Mouse (Mus musculus): ENCODE measurements at regions not wholly inside any gene's neighbourhood (a gene's known extent, or its start where the extent isn't known, plus 50 kb on each side); places are given as distances from the start of the nearest gene placed in this dataset.
A peak's percentile ranks its signal among the peaks of the same experiment; 100 is the strongest.

GRCm38 (mm10) chr5:43081561-43082534, 151.1 kb upstream of the Cpeb2 start:
- Histone ChIP-seq H3K27ac (replicated peaks in 1 of 2; ENCODE audit: control insufficient read depth in 1 of 2, insufficient read depth in 1 of 2, low read depth in 2 of 2, low read length in 2 of 2) (no peak overlapping the region), H3K4me1 (ENCODE audit: control insufficient read depth in 2 of 2, insufficient read depth in 2 of 2, low read length in 2 of 2) (peaks cover 7 to 13% of the 10 kb centered on the region in 2 experiments), H3K4me3 (ENCODE audit: control insufficient read depth in 1 of 2, insufficient read depth in 1 of 2, low read depth in 1 of 2, low read length in 2 of 2) (no peak overlapping the region), H3K9me3 (ENCODE audit: control insufficient read depth, low read length) (no peaks in the 10 kb centered on the region), H3K9ac (ENCODE audit: low read length) (no peak overlapping the region), H3K36me3 (ENCODE audit: control insufficient read depth, insufficient read depth, low read length) (no peaks in the 10 kb centered on the region), H3K27me3 (ENCODE audit: control insufficient read depth, insufficient read depth, low read length) (no peaks in the 10 kb centered on the region), H3K4me2 (ENCODE audit: low read length) (peak overlapping the region; percentile 14; the same call in 1 of the 2 replicates)
- no peak for ATAC-seq (ENCODE audit: insufficient number of reproducible peaks, insufficient read depth, low FRiP score, low read depth)
- 31% methylated on average over 11 of the region's 11 CpGs for WGBS

GRCm38 (mm10) chr5:43087077-43087476, 145.9 kb upstream of the Cpeb2 start:
- H3K4me1 ChIP-seq (ENCODE audit: control insufficient read depth in 2 of 2, insufficient read depth in 2 of 2, low read length in 2 of 2): peaks cover 7 to 23% of the 10 kb centered on the region in 2 experiments
- no peak overlapping the region for H3K9ac ChIP-seq (ENCODE audit: low read length)
- H3K4me3 ChIP-seq (ENCODE audit: control insufficient read depth in 1 of 2, insufficient read depth in 1 of 2, low read depth in 1 of 2, low read length in 2 of 2): no peak overlapping the region
- H3K27me3 ChIP-seq (ENCODE audit: control insufficient read depth, insufficient read depth, low read length): no peaks in the 10 kb centered on the region
- no peak overlapping the region for H3K27ac ChIP-seq (replicated peaks in 1 of 2; ENCODE audit: control insufficient read depth in 1 of 2, insufficient read depth in 1 of 2, low read depth in 2 of 2, low read length in 2 of 2)
- 65% methylated on average over 2 of the region's 2 CpGs for WGBS
- H3K4me2 ChIP-seq (ENCODE audit: low read length): no peak overlapping the region
- no peaks in the 10 kb centered on the region for H3K9me3 ChIP-seq (ENCODE audit: control insufficient read depth, low read length)
- no peak for ATAC-seq (ENCODE audit: insufficient number of reproducible peaks, insufficient read depth, low FRiP score, low read depth)
- H3K36me3 ChIP-seq (ENCODE audit: control insufficient read depth, insufficient read depth, low read length): no peaks in the 10 kb centered on the region

- Histone ChIP-seq H3K4me1 (ENCODE audit: control insufficient read depth in 2 of 2, insufficient read depth in 2 of 2, low read length in 2 of 2) (peaks cover 7 to 21% of the 10 kb centered on the region in 2 experiments), H3K9me3 (ENCODE audit: control insufficient read depth, low read length) (no peaks in the 10 kb centered on the region), H3K36me3 (ENCODE audit: control insufficient read depth, insufficient read depth, low read length) (no peaks in the 10 kb centered on the region), H3K4me3 (ENCODE audit: control insufficient read depth in 1 of 2, insufficient read depth in 1 of 2, low read depth in 1 of 2, low read length in 2 of 2) (no peak overlapping the region), H3K27me3 (ENCODE audit: control insufficient read depth, insufficient read depth, low read length) (no peaks in the 10 kb centered on the region), H3K9ac (ENCODE audit: low read length) (no peak overlapping the region), H3K4me2 (ENCODE audit: low read length) (no peak overlapping the region), H3K27ac (replicated peaks in 1 of 2; ENCODE audit: control insufficient read depth in 1 of 2, insufficient read depth in 1 of 2, low read depth in 2 of 2, low read length in 2 of 2) (peak overlapping the region; percentile 40 to 45)
- peak; percentile 66; the same call in 1 of the 2 replicates for ATAC-seq (ENCODE audit: insufficient number of reproducible peaks, insufficient read depth, low FRiP score, low read depth)
- WGBS: 14% methylated on average over 8 of the region's 8 CpGs
Measured at GRCm38 (mm10) chr5:43087907-43088387, 145.0 kb upstream of the Cpeb2 start.

GRCm38 (mm10) chr5:43088650-43089397, 144.1 kb upstream of the Cpeb2 start:
- Histone ChIP-seq H3K27me3 (ENCODE audit: control insufficient read depth, insufficient read depth, low read length) (no peaks in the 10 kb centered on the region), H3K4me2 (ENCODE audit: low read length) (no peak overlapping the region), H3K9me3 (ENCODE audit: control insufficient read depth, low read length) (no peaks in the 10 kb centered on the region), H3K4me3 (ENCODE audit: control insufficient read depth in 1 of 2, insufficient read depth in 1 of 2, low read depth in 1 of 2, low read length in 2 of 2) (no peak overlapping the region), H3K36me3 (ENCODE audit: control insufficient read depth, insufficient read depth, low read length) (no peaks in the 10 kb centered on the region), H3K9ac (ENCODE audit: low read length) (no peak overlapping the region), H3K27ac (replicated peaks in 1 of 2; ENCODE audit: control insufficient read depth in 1 of 2, insufficient read depth in 1 of 2, low read depth in 2 of 2, low read length in 2 of 2) (peak overlapping the region; percentile 24 to 31; a peak in 1 of 4 replicates), H3K4me1 (ENCODE audit: control insufficient read depth in 2 of 2, insufficient read depth in 2 of 2, low read length in 2 of 2) (peaks cover 10 to 26% of the 10 kb centered on the region in 2 experiments)
- no peak for ATAC-seq (ENCODE audit: insufficient number of reproducible peaks, insufficient read depth, low FRiP score, low read depth)
- 62% methylated on average over 12 of the region's 12 CpGs for WGBS

- no peak overlapping the region for H3K4me3 ChIP-seq (ENCODE audit: control insufficient read depth in 1 of 2, insufficient read depth in 1 of 2, low read depth in 1 of 2, low read length in 2 of 2)
- ATAC-seq (ENCODE audit: insufficient number of reproducible peaks, insufficient read depth, low FRiP score, low read depth): no peak
Measured at GRCm38 (mm10) chr5:43089475-43089874, 143.5 kb upstream of the Cpeb2 start.

GRCm38 (mm10) chr5:43089941-43090340, 143.0 kb upstream of the Cpeb2 start:
- no peak for ATAC-seq (ENCODE audit: insufficient number of reproducible peaks, insufficient read depth, low FRiP score, low read depth)
- no peaks in the 10 kb centered on the region for H3K27me3 ChIP-seq (ENCODE audit: control insufficient read depth, insufficient read depth, low read length)
- peaks cover 20 to 37% of the 10 kb centered on the region in 2 experiments for H3K4me1 ChIP-seq (ENCODE audit: control insufficient read depth in 2 of 2, insufficient read depth in 2 of 2, low read length in 2 of 2)
- H3K4me2 ChIP-seq (ENCODE audit: low read length): no peak overlapping the region
- no peak overlapping the region for H3K9ac ChIP-seq (ENCODE audit: low read length)
- no peaks in the 10 kb centered on the region for H3K9me3 ChIP-seq (ENCODE audit: control insufficient read depth, low read length)
- WGBS: 91% methylated on average over 1 of the region's 1 CpGs
- H3K36me3 ChIP-seq (ENCODE audit: control insufficient read depth, insufficient read depth, low read length): no peaks in the 10 kb centered on the region
- H3K27ac ChIP-seq (replicated peaks in 1 of 2; ENCODE audit: control insufficient read depth in 1 of 2, insufficient read depth in 1 of 2, low read depth in 2 of 2, low read length in 2 of 2): no peak overlapping the region
- no peak overlapping the region for H3K4me3 ChIP-seq (ENCODE audit: control insufficient read depth in 1 of 2, insufficient read depth in 1 of 2, low read depth in 1 of 2, low read length in 2 of 2)

More at GRCm38 (mm10) chr5:43089475-43089874, 143.5 kb upstream of the Cpeb2 start:
- Histone ChIP-seq H3K4me1 (ENCODE audit: control insufficient read depth in 2 of 2, insufficient read depth in 2 of 2, low read length in 2 of 2) (peaks cover 16 to 32% of the 10 kb centered on the region in 2 experiments), H3K36me3 (ENCODE audit: control insufficient read depth, insufficient read depth, low read length) (no peaks in the 10 kb centered on the region), H3K9me3 (ENCODE audit: control insufficient read depth, low read length) (no peaks in the 10 kb centered on the region), H3K4me2 (ENCODE audit: low read length) (no peak overlapping the region), H3K27ac (replicated peaks in 1 of 2; ENCODE audit: control insufficient read depth in 1 of 2, insufficient read depth in 1 of 2, low read depth in 2 of 2, low read length in 2 of 2) (no peak overlapping the region), H3K9ac (ENCODE audit: low read length) (no peak overlapping the region), H3K27me3 (ENCODE audit: control insufficient read depth, insufficient read depth, low read length) (no peaks in the 10 kb centered on the region)
- 76% methylated on average over 2 of the region's 2 CpGs for WGBS

- WGBS: 34% methylated on average over 5 of the region's 5 CpGs
- H3K27me3 ChIP-seq (ENCODE audit: control insufficient read depth, insufficient read depth, low read length): no peaks in the 10 kb centered on the region
- H3K4me2 ChIP-seq (ENCODE audit: low read length): peak overlapping the region; percentile 23
- H3K9ac ChIP-seq (ENCODE audit: low read length): no peak overlapping the region
- H3K4me1 ChIP-seq (ENCODE audit: control insufficient read depth in 2 of 2, insufficient read depth in 2 of 2, low read length in 2 of 2): peaks cover 13 to 19% of the 10 kb centered on the region in 2 experiments
- no peak for ATAC-seq (ENCODE audit: insufficient number of reproducible peaks, insufficient read depth, low FRiP score, low read depth)
- H3K27ac ChIP-seq (replicated peaks in 1 of 2; ENCODE audit: control insufficient read depth in 1 of 2, insufficient read depth in 1 of 2, low read depth in 2 of 2, low read length in 2 of 2): peak overlapping the region; percentile 33 to 77; a peak in 3 of 4 replicates
- no peaks in the 10 kb centered on the region for H3K36me3 ChIP-seq (ENCODE audit: control insufficient read depth, insufficient read depth, low read length)
- no peak overlapping the region for H3K4me3 ChIP-seq (ENCODE audit: control insufficient read depth in 1 of 2, insufficient read depth in 1 of 2, low read depth in 1 of 2, low read length in 2 of 2)
- H3K9me3 ChIP-seq (ENCODE audit: control insufficient read depth, low read length): no peaks in the 10 kb centered on the region
Measured at GRCm38 (mm10) chr5:43093647-43094326, 139.2 kb upstream of the Cpeb2 start.
